Mouse (Mus musculus): ENCODE results near the gene Usp18.

DNA sequence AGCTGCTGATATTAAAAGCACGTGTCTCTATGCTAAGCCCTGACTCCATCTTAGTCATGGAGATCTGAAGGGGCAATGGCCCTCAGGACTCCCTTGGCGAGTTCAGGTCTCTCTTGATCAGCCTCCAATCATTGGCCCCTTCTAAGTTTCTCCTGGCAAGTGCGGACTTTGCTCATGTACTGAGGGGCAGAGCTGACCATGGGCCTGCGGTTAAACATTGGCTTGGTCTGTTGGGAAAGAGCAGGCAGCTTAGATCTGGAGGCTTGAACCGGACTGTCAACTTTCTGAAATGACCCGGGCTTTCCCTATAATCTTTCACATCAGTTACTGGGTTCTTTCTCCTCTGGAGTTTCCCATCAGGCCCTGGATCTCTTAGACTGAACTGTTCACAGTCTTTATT lies 65.3 kb downstream of the Usp18 start:
- TF ChIP-seq CTCF (IDR thresholded peaks at IDR 0.05; ENCODE audit: low read depth) (no peak), EP300 (IDR thresholded peaks at IDR 0.05; ENCODE audit: low read depth) (no peak)
